Mouse (Mus musculus) limb, embryonic 14.5 days (tissue): ENCODE results near the gene Rad52. TPM values are rescaled to one million over a fixed set of nuclear protein-coding genes. Genes with fewer than 3 reads are reported as not detected.
A peak's percentile ranks its signal among the peaks of the same experiment; 100 is the strongest.

Experiments
- ATAC-seq: fragments of 200-750 bp; cut with Nextera tagmentation; 2 replicates; pipeline ENCODE4 v1.8.0; 2017; ENCODE audit warnings: low read depth, moderate number of reproducible peaks, moderate TSS enrichment; ENCODE audit not compliant: low FRiP score
- DNase-seq: peaks from one replicate; pipeline ENCODE4 v3.0.0-alpha.2; 2015; ENCODE audit warnings: low spot score
- H3K27ac ChIP-seq: fragments of 300-500 bp; sonication (generic); replicated peaks from 2 replicates; pipeline ENCODE4 v1.5.1; 2014; ENCODE audit warnings: low read depth, mild to moderate bottlenecking, low read length, moderate library complexity, mixed read lengths
- H3K27me3 ChIP-seq: fragments of 300-500 bp; sonication (generic); 2 replicates; pipeline ENCODE4 v1.6.1; 2014; ENCODE audit warnings: low read length, mixed read lengths; ENCODE audit not compliant: control insufficient read depth, insufficient read depth
- H3K36me3 ChIP-seq: fragments of 300-500 bp; sonication (generic); 2 replicates; pipeline ENCODE4 v1.6.1; 2014; ENCODE audit warnings: mild to moderate bottlenecking, low read length, moderate library complexity, mixed read lengths; ENCODE audit not compliant: control insufficient read depth, insufficient read depth
- H3K4me1 ChIP-seq: fragments of 300-500 bp; sonication (generic); 2 replicates; pipeline ENCODE4 v1.6.1; 2014; ENCODE audit warnings: antibody characterized with exemption, low read length, mixed read lengths; ENCODE audit not compliant: control insufficient read depth, insufficient read depth
- H3K4me2 ChIP-seq: fragments of 300-500 bp; sonication (generic); replicated peaks from 2 replicates; pipeline ENCODE4 v1.6.1; 2014; ENCODE audit warnings: low read depth, mild to moderate bottlenecking, low read length, moderate library complexity; ENCODE audit not compliant: severe bottlenecking
- H3K4me3 ChIP-seq: fragments of 300-500 bp; sonication (generic); replicated peaks from 2 replicates; pipeline ENCODE4 v1.5.1; 2014; ENCODE audit warnings: low read length
- H3K9ac ChIP-seq: fragments of 300-500 bp; sonication (generic); 2 replicates; pipeline ENCODE4 v1.6.1; 2014; ENCODE audit warnings: mild to moderate bottlenecking, low read depth, low read length, moderate library complexity; ENCODE audit not compliant: severe bottlenecking
- H3K9me3 ChIP-seq: fragments of 300-500 bp; sonication (generic); 2 replicates; pipeline ENCODE4 v1.6.1; 2016; ENCODE audit warnings: low read length; ENCODE audit not compliant: control insufficient read depth
- POLR2A ChIP-seq: fragments of 200-500 bp; IDR thresholded peaks from 2 replicates; pipeline ENCODE4 v1.8.0; 2012; ENCODE audit warnings: inconsistent platforms, mild to moderate bottlenecking, moderate library complexity, borderline replicate concordance; ENCODE audit not compliant: insufficient read depth, insufficient read length; ENCODE audit errors: extremely low read depth
- WGBS: fragments of 180-500 bp; shearing (Covaris S2); extraction: QIAGEN DNeasy Blood & Tissue Kit; methylation state at CpG from one replicate; pipeline ENCODE4 v1.1.7; 2014; 5-methylcytosine and 5-hydroxymethylcytosine counted together
- polyA plus RNA-seq, 2 experiments: library from polyadenylated mRNA; depleted of rRNA in 1 of 2; stranded (reverse) in 1 of 2; unstranded in 1 of 2; fragments of >200 nt; fragmentation: Nextera tagmentation in 1 of 2; extraction: Ambion mirVana in 1 of 2; gene quantifications; 2 replicates each; pipeline versions ENCODE4 v1.2.1 to v1.2.3; 2012 to 2014

Rad52 gene
- 52.7 and 64.5 TPM in 2 replicates for polyA plus RNA-seq (2012; rRNA removed)
- polyA plus RNA-seq (2014; fragmentation: Nextera tagmentation; extraction: Ambion mirVana): 22.3 and 22.5 TPM in 2 replicates

- 1% methylated on average over 66 of the region's 67 CpGs for WGBS
- no peaks in the 10 kb centered on the region for H3K27me3 ChIP-seq
- peak within 1 kb of the TSS; percentile 77 for H3K4me2 ChIP-seq
- H3K36me3 ChIP-seq: no peaks in the 10 kb centered on the region; the same call in 1 of the 2 replicates
- ATAC-seq (peak; percentile 89), DNase-seq (peak; percentile 92)
- peaks cover 5% of the 10 kb centered on the region for H3K4me1 ChIP-seq
- TF ChIP-seq POLR2A: 0 out of 2 replicates have a peak, but pooled peaks have one; percentile 38
- peak within 1 kb of the TSS; percentile 94 for H3K9ac ChIP-seq
- peak within 1 kb of the TSS; percentile 92 for H3K27ac ChIP-seq
- H3K9me3 ChIP-seq: no peaks in the 10 kb centered on the region
- peak within 1 kb of the TSS; percentile 90 for H3K4me3 ChIP-seq
Measured at GRCm38 (mm10) chr6:119902204-119903080, at the start of gene Rad52. Rad52 (plus strand) TSS chr6:119902698.

DNA sequence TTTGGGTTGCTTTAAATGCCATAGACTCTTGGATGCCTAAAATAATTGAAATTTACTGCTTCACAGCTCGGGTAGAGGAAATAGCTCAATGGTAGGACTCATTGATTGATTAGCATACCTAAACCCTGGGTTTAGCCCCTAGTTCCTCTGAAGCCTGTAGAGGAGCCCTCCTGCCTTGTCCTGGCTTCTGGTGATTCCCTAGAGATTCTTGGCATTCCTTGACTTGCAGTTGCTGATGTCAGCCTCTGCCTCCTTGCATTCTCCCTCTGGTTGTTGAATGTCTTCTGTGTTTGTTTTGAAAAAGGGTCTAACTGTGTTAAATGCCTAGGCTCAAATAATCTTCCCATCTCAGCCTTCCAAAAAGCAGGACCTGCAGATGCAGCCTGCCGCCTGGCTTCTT is 48.3 kb upstream of the Rad52 start:
- H3K36me3 ChIP-seq: no peaks in the 10 kb centered on the region
- WGBS: 33% methylated on average over 2 of the region's 2 CpGs
- no peak overlapping the region for H3K9ac ChIP-seq
- H3K4me1 ChIP-seq: peaks cover 4% of the 10 kb centered on the region; the same call in 1 of the 2 replicates
- no peak for TF ChIP-seq POLR2A
- H3K9me3 ChIP-seq: no peaks in the 10 kb centered on the region
- ATAC-seq: no peak
- H3K27me3 ChIP-seq: no peaks in the 10 kb centered on the region
- no peak overlapping the region for H3K4me2 ChIP-seq
- H3K27ac ChIP-seq: no peak overlapping the region
- H3K4me3 ChIP-seq: no peak overlapping the region
- DNase-seq: no peak

GRCm38 (mm10) chr6:119855471-119855870 is 47.0 kb upstream of the Rad52 start:
- ATAC-seq (no peak), DNase-seq (no peak)
- Histone ChIP-seq H3K36me3 (no peaks in the 10 kb centered on the region), H3K27ac (no peak overlapping the region), H3K9me3 (no peaks in the 10 kb centered on the region), H3K4me1 (0 out of 2 replicates have a peak, but pooled peaks cover 3% of the 10 kb centered on the region), H3K4me2 (no peak overlapping the region), H3K27me3 (no peaks in the 10 kb centered on the region), H3K9ac (no peak overlapping the region), H3K4me3 (no peak overlapping the region)
- 92% methylated on average over 4 of the region's 4 CpGs for WGBS
- no peak for TF ChIP-seq POLR2A

DNA sequence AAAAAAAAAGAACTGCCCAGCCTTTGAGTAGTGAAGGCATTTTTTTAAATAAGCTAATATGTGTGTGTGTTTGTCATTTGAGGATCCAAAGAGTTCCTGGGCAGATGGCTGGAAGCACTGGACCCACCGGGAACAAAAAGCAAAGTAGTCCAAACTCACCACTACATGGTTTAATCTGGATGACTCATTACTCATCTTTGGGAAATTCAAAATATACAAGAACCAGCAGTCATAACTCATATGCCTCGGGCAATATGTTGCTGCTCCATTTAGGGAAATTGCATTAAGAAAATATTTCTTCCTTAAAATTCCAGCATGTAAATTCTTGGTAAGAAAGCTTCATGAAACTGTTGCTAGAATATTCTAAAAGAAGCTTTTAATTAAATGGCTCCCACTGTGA is 42.3 kb upstream of the Rad52 start:
- no peak for ATAC-seq
- H3K36me3 ChIP-seq: no peaks in the 10 kb centered on the region
- H3K9ac ChIP-seq: no peak overlapping the region
- no peaks in the 10 kb centered on the region for H3K27me3 ChIP-seq
- no peaks in the 10 kb centered on the region for H3K9me3 ChIP-seq
- no peak overlapping the region for H3K4me3 ChIP-seq
- H3K4me2 ChIP-seq: no peak overlapping the region
- no peak for TF ChIP-seq POLR2A
- 86% methylated on average over 2 of the region's 2 CpGs for WGBS
- H3K27ac ChIP-seq: no peak overlapping the region
- H3K4me1 ChIP-seq: no peaks in the 10 kb centered on the region
- DNase-seq: no peak

- no peaks in the 10 kb centered on the region for H3K9me3 ChIP-seq
- ATAC-seq (no peak), DNase-seq (no peak)
- no peaks in the 10 kb centered on the region for H3K4me1 ChIP-seq
- 76% methylated on average over 8 of the region's 8 CpGs for WGBS
- no peak overlapping the region for H3K4me2 ChIP-seq
- H3K36me3 ChIP-seq: no peaks in the 10 kb centered on the region
- TF ChIP-seq POLR2A: no peak
- no peak overlapping the region for H3K27ac ChIP-seq
- no peak overlapping the region for H3K4me3 ChIP-seq
- H3K9ac ChIP-seq: no peak overlapping the region
- H3K27me3 ChIP-seq: no peaks in the 10 kb centered on the region
Measured at GRCm38 (mm10) chr6:119861519-119861918, 41.0 kb upstream of the Rad52 start.
